Mouse (Mus musculus): ENCODE measurements around the gene Ralgapa1.

GRCm38 (mm10) chr12:55800144-55800543 lies 20.8 kb downstream of the Ralgapa1 start:
- TF ChIP-seq GATA1 (IDR thresholded peaks at IDR 0.05; ENCODE audit: borderline replicate concordance, low read length), result no peak
- TF ChIP-seq FLI1 (IDR thresholded peaks at IDR 0.05; ENCODE audit: low read length), result no peak

Measured in megakaryocyte, embryonic 14.5 days (primary cell).